Mouse (Mus musculus) cerebellum, postnatal 36 days (tissue): ENCODE measurements around the gene Vps37c.

Experiments
- DNase-seq, 2 experiments: peaks; one replicate each; pipeline ENCODE4 v3.0.0; 2021 to 2022; ENCODE audit warnings: mixed read lengths in 2 of 2

Vps37c gene

GRCm38 (mm10) chr19:10689470-10690166, 1.1 kb downstream of the Vps37c start:
- DNase-seq = no peak

- no peak for DNase-seq
Observed at GRCm38 (mm10) chr19:10690336-10690735, 1.8 kb downstream of the Vps37c start.

- DNase-seq = no peak
Observed at GRCm38 (mm10) chr19:10691121-10691520, 2.6 kb downstream of the Vps37c start.

- DNase-seq = no peak
Observed at GRCm38 (mm10) chr19:10691660-10692059, 3.1 kb downstream of the Vps37c start.

GRCm38 (mm10) chr19:10692361-10692760, 3.8 kb downstream of the Vps37c start:
- DNase-seq = no peak

- DNase-seq = no peak
Observed at GRCm38 (mm10) chr19:10693926-10694682, 5.6 kb downstream of the Vps37c start.

- DNase-seq = no peak
Observed at GRCm38 (mm10) chr19:10695801-10696200, 7.3 kb downstream of the Vps37c start.

- peak in 1 of 2 experiments; percentile 33 for DNase-seq
Observed at GRCm38 (mm10) chr19:10698131-10698991, 9.8 kb downstream of the Vps37c start.

GRCm38 (mm10) chr19:10699851-10700250, 11.3 kb downstream of the Vps37c start:
- DNase-seq = no peak

- peak; percentile 51 to 62 for DNase-seq
Observed at GRCm38 (mm10) chr19:10701013-10701726, 12.6 kb downstream of the Vps37c start.

GRCm38 (mm10) chr19:10702125-10702524, 13.6 kb downstream of the Vps37c start:
- peak in 1 of 2 experiments; percentile 4 for DNase-seq

- DNase-seq = peak in 1 of 2 experiments; percentile 52
Observed at GRCm38 (mm10) chr19:10703470-10703869, 14.9 kb downstream of the Vps37c start.

GRCm38 (mm10) chr19:10707087-10707875, 18.7 kb downstream of the Vps37c start:
- DNase-seq = peak; percentile 44 to 56

- no peak for DNase-seq
Observed at GRCm38 (mm10) chr19:10707881-10708280, 19.3 kb downstream of the Vps37c start.

GRCm38 (mm10) chr19:10708900-10709299, 20.4 kb downstream of the Vps37c start:
- DNase-seq = peak in 1 of 2 experiments; percentile 55

- peak; percentile 100 for DNase-seq
Observed at GRCm38 (mm10) chr19:10709360-10710087, 21.0 kb downstream of the Vps37c start.

GRCm38 (mm10) chr19:10710088-10710511, 21.6 kb downstream of the Vps37c start:
- peak; percentile 86 to 89 for DNase-seq

- no peak for DNase-seq
Observed at GRCm38 (mm10) chr19:10710751-10711150, 22.2 kb downstream of the Vps37c start.

GRCm38 (mm10) chr19:10712194-10712593, 23.7 kb downstream of the Vps37c start:
- no peak for DNase-seq

- DNase-seq = peak in 1 of 2 experiments; percentile 22
Observed at GRCm38 (mm10) chr19:10712646-10713045, 24.1 kb downstream of the Vps37c start.

GRCm38 (mm10) chr19:10713551-10713950, 25.0 kb downstream of the Vps37c start:
- DNase-seq = no peak
